ENCODE assay signal across 8 mouse cellular contexts in the genomic region with DNA sequence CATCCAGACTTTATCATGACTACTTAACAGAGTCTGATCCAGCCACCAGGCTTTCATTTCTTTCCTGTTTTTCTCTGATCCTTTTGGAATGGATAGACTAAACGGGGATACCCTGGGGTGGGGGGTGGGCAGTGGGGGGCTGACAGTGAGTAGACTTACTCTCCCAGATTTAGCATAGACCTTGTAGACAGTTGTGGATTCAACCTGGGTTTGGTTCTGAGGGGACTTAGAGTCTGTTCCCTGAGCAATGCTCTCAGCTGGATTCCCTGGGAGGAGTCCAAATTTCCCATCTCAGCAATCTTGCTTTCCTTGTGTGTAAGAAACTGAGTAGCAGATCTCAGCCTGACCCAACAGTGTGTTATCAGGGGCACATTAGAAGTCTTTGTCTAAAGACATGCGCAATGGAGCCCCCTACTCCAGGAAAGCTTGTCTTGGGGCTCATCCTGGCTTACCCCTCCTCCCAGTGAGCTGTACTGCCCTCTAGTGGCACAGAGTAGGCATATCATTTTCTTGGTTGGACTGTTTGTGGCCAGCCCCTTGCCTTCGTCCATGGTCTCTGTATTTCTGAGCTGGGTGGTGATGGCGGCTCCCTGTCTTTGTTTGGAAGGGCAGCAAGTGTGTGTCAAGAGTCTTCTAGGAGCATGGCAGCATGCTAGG. TPM values are rescaled to one million over a fixed set of nuclear protein-coding genes. Genes with fewer than 3 reads are reported as not detected.
DNase-seq lines count a peak whose midpoint lies in the region; ATAC-seq and TF ChIP-seq lines count a peak whose summit lies in the region.

No protein-coding gene starts in this region.

- H3K4me3 ChIP-seq in liver, embryonic 12.5 days = no peak overlapping the region
- no peak overlapping the region for H3K4me3 ChIP-seq in embryonic facial prominence, embryonic 14.5 days (ENCODE audit: low read depth, low read length)
- no peak overlapping the region for H3K4me3 ChIP-seq in hindbrain, embryonic 10.5 days
- H3K4me3 ChIP-seq in liver, adult 2 months (ENCODE audit: insufficient read depth, low read depth, low read length) = no peak overlapping the region

- H3K9ac ChIP-seq in liver, embryonic 12.5 days = no peak overlapping the region
- H3K9ac ChIP-seq in embryonic facial prominence, embryonic 14.5 days (ENCODE audit: low read depth, low read length) = no peak overlapping the region
- no peak overlapping the region for H3K9ac ChIP-seq in liver, adult 2 months (ENCODE audit: low read depth, low read length)

- TF ChIP-seq CTCF in liver, adult 2 months (IDR thresholded peaks at IDR 0.05; ENCODE audit: low read depth, low read length) = peak; percentile 88

- TF ChIP-seq POLR2A in liver, adult 2 months (IDR thresholded peaks at IDR 0.05; ENCODE audit: extremely low read depth, insufficient read depth, low read length) = no peak

- no peak overlapping the region for H3K4me2 ChIP-seq in liver, embryonic 12.5 days
- H3K4me2 ChIP-seq in embryonic facial prominence, embryonic 14.5 days (ENCODE audit: low read depth, low read length) = no peak overlapping the region

- ATAC-seq in liver, embryonic 12.5 days = no peak
- peak; percentile 56; the same call in 1 of the 2 replicates for ATAC-seq in embryonic facial prominence, embryonic 14.5 days (ENCODE audit: low read depth)

- no peaks in the 10 kb centered on the region for H3K36me3 ChIP-seq in liver, embryonic 12.5 days
- no peaks in the 10 kb centered on the region for H3K36me3 ChIP-seq in embryonic facial prominence, embryonic 14.5 days (ENCODE audit: control insufficient read depth, insufficient read depth, low read length)
- no peaks in the 10 kb centered on the region for H3K36me3 ChIP-seq in hindbrain, embryonic 10.5 days
- H3K36me3 ChIP-seq in liver, adult 2 months (ENCODE audit: control insufficient read depth, insufficient read depth, low read length) = no peaks in the 10 kb centered on the region

- 30% methylated on average over 4 of the region's 4 CpGs for WGBS in liver, embryonic 12.5 days (ENCODE audit: insufficient replicate concordance)
- 34% methylated on average over 4 of the region's 4 CpGs for WGBS in embryonic facial prominence, embryonic 14.5 days
- 32% methylated on average over 4 of the region's 4 CpGs for WGBS in hindbrain, embryonic 10.5 days
- WGBS in liver, adult 2 months = 40% methylated on average over 4 of the region's 4 CpGs

- peak; percentile 40 for DNase-seq in liver
- peak; percentile 58 for DNase-seq in adrenal gland, postnatal 14 days
- peak; percentile 74 for DNase-seq in embryonic facial prominence, embryonic 14.5 days (ENCODE audit: low spot score)
- peak; percentile 58 for DNase-seq in hindbrain, embryonic 10.5 days (ENCODE audit: low spot score)
- peak; percentile 24 for DNase-seq in liver, adult 2 months (ENCODE audit: extremely low read depth, low read depth, low spot score)
- DNase-seq in neural tube, embryonic 10.5 days (ENCODE audit: extremely low spot score, low spot score) = peak; percentile 63
- peak; percentile 30 for DNase-seq in yolk sac, embryonic 10.5 days (ENCODE audit: low spot score)

- H3K27me3 ChIP-seq in liver, embryonic 12.5 days (replicated peaks) = peaks cover 10% of the 10 kb centered on the region; the same call in 1 of the 2 replicates
- H3K27me3 ChIP-seq in embryonic facial prominence, embryonic 14.5 days (replicated peaks; ENCODE audit: control insufficient read depth, insufficient read depth, low read length) = no peaks in the 10 kb centered on the region
- H3K27me3 ChIP-seq in hindbrain, embryonic 10.5 days (ENCODE audit: insufficient read depth, poor library complexity, severe bottlenecking) = peaks cover 8% of the 10 kb centered on the region; the same call in 1 of the 2 replicates
- H3K27me3 ChIP-seq in liver, adult 2 months (ENCODE audit: control insufficient read depth, insufficient read depth, low read length) = no peaks in the 10 kb centered on the region

- no peaks in the 10 kb centered on the region for H3K4me1 ChIP-seq in liver, embryonic 12.5 days
- peaks cover 2% of the 10 kb centered on the region; the same call in 1 of the 2 replicates for H3K4me1 ChIP-seq in embryonic facial prominence, embryonic 14.5 days (ENCODE audit: control insufficient read depth, insufficient read depth, low read length)
- peaks cover 6% of the 10 kb centered on the region for H3K4me1 ChIP-seq in hindbrain, embryonic 10.5 days (replicated peaks)
- no peaks in the 10 kb centered on the region for H3K4me1 ChIP-seq in liver, adult 2 months (ENCODE audit: control insufficient read depth, insufficient read depth, low read length)

- no peak overlapping the region for H3K27ac ChIP-seq in liver, embryonic 12.5 days
- H3K27ac ChIP-seq in embryonic facial prominence, embryonic 14.5 days (replicated peaks; ENCODE audit: low read depth, low read length) = no peak overlapping the region
- no peak overlapping the region for H3K27ac ChIP-seq in hindbrain, embryonic 10.5 days
- no peak overlapping the region for H3K27ac ChIP-seq in liver, adult 2 months (replicated peaks; ENCODE audit: insufficient read depth, low read depth, low read length)

- H3K79me2 ChIP-seq in liver, adult 2 months (ENCODE audit: control insufficient read depth, insufficient read depth, low read length) = no peaks in the 10 kb centered on the region

- H3K9me3 ChIP-seq in liver, embryonic 12.5 days (replicated peaks) = no peaks in the 10 kb centered on the region
- H3K9me3 ChIP-seq in embryonic facial prominence, embryonic 14.5 days (ENCODE audit: control insufficient read depth, low read length) = no peaks in the 10 kb centered on the region
- no peaks in the 10 kb centered on the region for H3K9me3 ChIP-seq in hindbrain, embryonic 10.5 days

RNA-seq across cellular contexts. Expression of a gene that starts 6.5 kb away (rescaled TPM):
- polyA plus RNA-seq in liver, embryonic 12.5 days (2016; fragmentation: Nextera tagmentation; extraction: Ambion mirVana) = 0.86 and 0.92 TPM in 2 replicates
- 0.56 and 0.60 TPM in 2 replicates for total RNA-seq in adrenal gland, postnatal 14 days (2021)
- 11.9 and 13.1 TPM in 2 replicates for polyA plus RNA-seq in embryonic facial prominence, embryonic 14.5 days (2014; fragmentation: Nextera tagmentation; extraction: Ambion mirVana)
- polyA plus RNA-seq in hindbrain, embryonic 10.5 days (2016; fragmentation: Nextera tagmentation; extraction: Ambion mirVana) = 11.8 and 15.5 TPM in 2 replicates
- total RNA-seq in liver, adult 2 months (2014; rRNA removed) = not detected in 2 replicates
- not detected in 2 replicates for polyA plus RNA-seq in liver, adult 2 months (2012; rRNA removed)

Comparison
In these comparisons a context has a peak if more than half of its experiments do, and no peak if none do; other contexts are left out.
1. DNase-seq: peak in every context shown above with its lines; median percentile 74 in embryonic facial prominence, embryonic 14.5 days; 63 in neural tube, embryonic 10.5 days; 58 in adrenal gland, postnatal 14 days; 58 in hindbrain, embryonic 10.5 days; 40 in liver; 30 in yolk sac, embryonic 10.5 days; 24 in liver, adult 2 months.